Mouse (Mus musculus) layer of hippocampus, postnatal 10 days (tissue): ENCODE results near the gene Sstr1. TPM values are rescaled to one million over a fixed set of nuclear protein-coding genes. Genes with fewer than 3 reads are reported as not detected.

Source experiments
- DNase-seq, 2 experiments: peaks; one replicate each; pipeline ENCODE4 v3.0.0; 2021; ENCODE audit warnings: low spot score in 2 of 2
- long read RNA-seq: library from polyadenylated mRNA; stranded (forward); transcript quantifications from one replicate; pipeline ENCODE4 v2.0.0, GENCODE M21; 2023
- total RNA-seq, 2 experiments: library from RNA; stranded (reverse); gene quantifications; 2 replicates each; pipeline ENCODE4 v1.2.3; 2021

Sstr1 gene
- 10 to 100 TPM; 45.5 to 48.6 TPM for total RNA-seq
- long read RNA-seq, partial matches to known transcripts = 0 of 7 reads
- long read RNA-seq, other reads (novel, unspliced or antisense) = 7 of 7 reads

GRCm38 (mm10) chr12:58211163-58212071, at the start of gene Sstr1:
Sstr1 (plus strand) TSS chr12:58211772.
- peak; percentile 12 to 32 for DNase-seq

GRCm38 (mm10) chr12:58198810-58199209, 12.8 kb upstream of the Sstr1 start:
- DNase-seq = no peak

- no peak for DNase-seq
Measured at GRCm38 (mm10) chr12:58201190-58201589, 10.4 kb upstream of the Sstr1 start.

- no peak for DNase-seq
Measured at GRCm38 (mm10) chr12:58207956-58208355, 3.6 kb upstream of the Sstr1 start.

- DNase-seq = peak; percentile 43 to 67
Measured at GRCm38 (mm10) chr12:58212261-58212923, 820 bp downstream of the Sstr1 start.

- DNase-seq = peak in 1 of 2 experiments; percentile 49
Measured at GRCm38 (mm10) chr12:58212924-58213450, 1.4 kb downstream of the Sstr1 start.

GRCm38 (mm10) chr12:58213451-58214288, 2.1 kb downstream of the Sstr1 start:
- peak in 1 of 2 experiments; percentile 59 for DNase-seq

- DNase-seq = no peak
Measured at GRCm38 (mm10) chr12:58214289-58215136, 2.9 kb downstream of the Sstr1 start.

GRCm38 (mm10) chr12:58216218-58216617, 4.6 kb downstream of the Sstr1 start:
- no peak for DNase-seq

GRCm38 (mm10) chr12:58219078-58219477, 7.5 kb downstream of the Sstr1 start:
- DNase-seq = no peak

- DNase-seq = no peak
Measured at GRCm38 (mm10) chr12:58225644-58226043, 14.1 kb downstream of the Sstr1 start.

- no peak for DNase-seq
Measured at GRCm38 (mm10) chr12:58232489-58232888, 20.9 kb downstream of the Sstr1 start.

- DNase-seq = no peak
Measured at GRCm38 (mm10) chr12:58251901-58252300, 40.3 kb downstream of the Sstr1 start.

Other genes starting within 250 kb of the Sstr1 start
- 1 to 10 TPM; 3.3 to 4.1 TPM for gene Clec14a, start 57.5 kb downstream of the Sstr1 start, total RNA-seq